Mouse (Mus musculus) cerebellum, postnatal 10 days (tissue): ENCODE data around the gene Atg7.

Experiments used
- DNase-seq, 2 experiments: peaks; one replicate each; pipeline ENCODE4 v3.0.0; 2021; ENCODE audit warnings: mixed read lengths in 2 of 2

Gene Atg7

GRCm38 (mm10) chr6:114736355-114736754 lies 93.5 kb downstream of the Atg7 start:
- no peak for DNase-seq

GRCm38 (mm10) chr6:114737181-114737580 lies 94.3 kb downstream of the Atg7 start:
- no peak for DNase-seq

- peak; percentile 69 for DNase-seq
These were observed 95.2 kb downstream of the Atg7 start for GRCm38 (mm10) chr6:114737931-114738759.

GRCm38 (mm10) chr6:114738760-114739112 lies 95.8 kb downstream of the Atg7 start:
- no peak for DNase-seq

DNA sequence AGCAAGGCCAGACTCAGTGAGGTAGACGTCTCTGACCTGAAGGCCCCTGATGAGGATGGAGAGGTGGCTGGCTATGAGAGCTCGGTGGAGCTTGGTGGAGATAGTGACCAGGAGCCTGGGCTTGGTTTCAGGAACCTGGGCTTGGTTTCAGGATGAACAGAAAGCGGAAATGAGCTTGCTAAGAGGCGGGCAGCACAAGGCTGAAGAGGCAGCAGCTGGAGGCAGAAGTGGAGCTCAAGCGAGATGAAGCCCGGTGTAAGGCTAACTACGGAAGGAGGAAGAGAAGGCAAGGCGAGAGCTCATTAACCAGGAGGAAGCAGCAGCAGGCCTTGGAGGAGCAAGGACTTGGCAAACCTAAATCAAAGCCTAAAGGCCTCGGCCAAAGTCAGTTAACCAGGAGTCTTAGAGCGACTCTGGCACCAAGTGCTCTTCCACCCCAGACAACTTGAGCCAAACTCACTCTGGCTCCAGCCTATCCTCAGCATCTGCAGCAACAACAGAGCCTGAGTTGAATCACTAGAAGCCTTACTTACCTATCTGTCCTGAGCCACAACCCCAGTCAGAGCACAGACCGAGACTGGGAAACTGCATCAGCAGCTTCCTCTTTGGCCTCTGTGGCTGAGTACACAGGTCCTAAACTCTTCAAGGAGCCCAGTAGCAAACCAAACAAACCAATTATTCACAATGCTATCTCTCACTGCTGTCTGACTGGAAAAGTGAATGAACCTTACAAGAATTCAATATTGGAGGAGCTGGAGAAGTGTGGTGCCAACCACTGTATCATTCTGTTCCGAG lies 99.5 kb downstream of the Atg7 start:
- no peak for DNase-seq

- no peak for DNase-seq
These were observed 100.2 kb downstream of the Atg7 start for GRCm38 (mm10) chr6:114743126-114743525.

- DNase-seq = no peak
These were observed 100.9 kb downstream of the Atg7 start for GRCm38 (mm10) chr6:114743845-114744244.

DNA sequence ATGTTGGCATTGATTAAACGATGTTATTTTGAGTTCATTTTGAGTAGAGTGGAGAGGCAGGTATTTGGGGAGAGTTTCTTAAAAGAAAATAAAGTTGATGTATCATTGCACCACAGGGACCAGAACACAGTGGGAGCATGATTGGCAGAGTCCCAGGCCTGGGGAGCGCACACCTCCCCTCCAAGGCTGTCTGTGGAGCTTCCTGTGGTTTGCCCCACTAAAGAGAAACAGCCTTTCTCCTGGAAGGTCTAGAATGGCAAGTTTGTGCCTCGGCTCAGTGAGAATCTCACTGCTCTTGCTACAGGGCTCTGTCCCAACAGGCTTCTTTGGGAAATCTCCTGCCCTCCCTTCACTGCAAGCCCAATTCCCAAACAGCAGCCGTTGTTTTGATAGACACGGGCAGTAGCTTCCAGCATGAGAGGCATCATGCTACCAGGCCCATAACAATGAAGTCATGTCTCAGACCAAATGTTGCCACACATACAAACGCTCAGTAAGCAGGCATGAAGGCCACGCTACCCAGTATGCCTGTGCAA lies 103.6 kb downstream of the Atg7 start:
- no peak for DNase-seq

- DNase-seq = no peak
These were observed 105.5 kb downstream of the Atg7 start for GRCm38 (mm10) chr6:114748419-114748818.

GRCm38 (mm10) chr6:114748882-114749281 lies 106.0 kb downstream of the Atg7 start:
- DNase-seq = no peak

DNA sequence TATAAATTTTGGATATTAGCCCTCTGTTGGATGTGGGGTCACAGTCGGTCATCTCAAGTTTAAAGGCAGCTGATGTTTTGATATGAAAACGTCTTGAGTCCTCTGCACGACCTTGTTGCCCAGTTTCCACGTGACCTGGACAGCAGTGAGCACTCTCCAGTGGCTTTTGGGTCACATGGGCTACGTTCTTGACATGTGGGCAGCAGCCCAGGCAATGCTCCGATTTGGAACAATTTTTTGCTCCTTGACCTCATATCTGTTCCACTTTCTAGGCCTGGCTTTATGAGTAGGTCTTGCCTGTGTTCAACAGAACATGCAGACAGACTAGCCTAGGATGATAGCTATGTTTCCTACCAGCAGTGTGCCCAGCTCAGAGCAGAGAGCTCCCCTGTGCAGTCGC lies 115.9 kb downstream of the Atg7 start:
- no peak for DNase-seq

GRCm38 (mm10) chr6:114766314-114766713 lies 123.4 kb downstream of the Atg7 start:
- DNase-seq = no peak

- no peak for DNase-seq
These were observed 124.8 kb downstream of the Atg7 start for GRCm38 (mm10) chr6:114767710-114768109.

DNA sequence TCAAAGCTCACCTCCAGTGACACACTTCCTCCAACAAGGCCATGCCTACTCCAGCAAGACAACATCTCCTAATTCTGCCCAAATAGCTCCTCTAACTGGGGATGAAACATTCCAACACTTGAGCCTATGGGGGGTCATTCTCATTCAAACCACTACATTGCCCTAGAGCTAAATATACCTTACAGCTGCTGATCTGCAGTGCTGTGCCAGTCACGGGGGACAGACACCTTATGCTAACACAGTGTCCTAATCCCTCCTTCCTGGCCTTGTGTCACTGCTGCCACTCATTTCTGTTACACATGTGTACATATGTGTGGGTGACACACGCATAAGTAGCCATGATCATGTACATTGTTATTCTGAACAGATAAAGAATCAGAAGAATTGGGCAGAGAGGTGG lies 127.4 kb downstream of the Atg7 start:
- no peak for DNase-seq

GRCm38 (mm10) chr6:114771502-114771901 lies 128.6 kb downstream of the Atg7 start:
- DNase-seq = no peak

GRCm38 (mm10) chr6:114775210-114775609 lies 132.3 kb downstream of the Atg7 start:
- no peak for DNase-seq

DNA sequence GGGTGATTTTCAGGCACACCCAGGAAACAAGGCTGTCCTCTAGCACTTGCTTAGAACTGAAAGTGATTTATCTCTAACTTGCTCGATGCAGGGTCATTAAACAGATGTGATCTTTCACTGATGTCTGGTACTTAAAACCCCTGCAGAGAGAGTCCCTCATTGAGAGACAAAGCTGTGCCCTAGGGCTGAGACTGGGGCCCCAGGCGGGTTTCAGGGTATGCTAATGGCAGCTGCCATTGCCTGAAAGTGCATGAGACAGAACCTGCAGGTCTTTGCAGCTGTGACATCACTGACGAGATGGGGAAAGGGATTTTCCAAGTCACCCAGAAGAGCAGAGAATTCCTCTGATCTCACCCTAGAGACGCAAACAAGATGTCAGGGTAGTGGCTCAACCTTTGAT lies 135.0 kb downstream of the Atg7 start:
- no peak for DNase-seq

DNA sequence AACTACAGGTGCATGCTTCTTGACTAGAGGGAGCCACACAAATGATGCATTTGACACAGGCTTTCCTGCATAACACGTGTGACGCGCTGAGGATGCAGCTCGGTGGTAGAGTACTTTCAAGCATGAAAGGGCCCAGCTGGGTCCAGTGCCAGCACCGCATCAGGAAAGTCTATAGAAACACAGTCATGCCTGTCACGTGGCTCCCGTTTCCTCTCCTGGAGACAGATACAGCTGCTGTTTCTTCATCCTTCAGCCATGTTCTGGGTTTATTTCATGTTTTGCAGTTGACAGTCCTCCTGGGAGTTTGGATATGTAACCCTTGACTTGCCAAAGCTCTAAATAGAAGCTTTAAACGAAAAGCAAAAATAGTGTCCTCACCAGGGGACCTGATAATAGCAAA lies 135.8 kb downstream of the Atg7 start:
- no peak for DNase-seq

- DNase-seq = no peak
These were observed 137.7 kb downstream of the Atg7 start for GRCm38 (mm10) chr6:114780583-114780982.

- peak; percentile 74 to 80 for DNase-seq
These were observed 138.7 kb downstream of the Atg7 start for GRCm38 (mm10) chr6:114781415-114782240.

DNA sequence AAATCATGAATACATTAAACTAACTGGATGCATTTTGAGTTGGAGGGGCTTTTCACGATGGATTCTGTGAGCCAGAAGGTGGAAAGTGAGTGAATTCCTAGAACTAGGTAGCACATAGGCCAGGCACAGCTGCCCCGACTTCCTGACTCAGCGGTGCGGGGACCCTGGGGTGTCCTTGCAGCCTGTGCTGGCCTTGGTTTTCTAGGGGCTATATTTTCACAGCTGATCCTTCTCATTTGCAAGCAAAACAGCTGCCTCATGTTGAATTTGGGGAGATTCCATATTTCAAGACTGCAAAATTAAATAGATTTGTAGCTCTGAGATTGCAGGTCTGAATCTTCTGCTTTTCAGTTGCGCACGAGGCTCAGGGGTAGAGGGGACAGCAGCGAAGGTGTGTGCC lies 139.6 kb downstream of the Atg7 start:
- no peak for DNase-seq

- peak in 1 of 2 experiments; percentile 20 for DNase-seq
These were observed 143.6 kb downstream of the Atg7 start for GRCm38 (mm10) chr6:114786461-114786860.

DNA sequence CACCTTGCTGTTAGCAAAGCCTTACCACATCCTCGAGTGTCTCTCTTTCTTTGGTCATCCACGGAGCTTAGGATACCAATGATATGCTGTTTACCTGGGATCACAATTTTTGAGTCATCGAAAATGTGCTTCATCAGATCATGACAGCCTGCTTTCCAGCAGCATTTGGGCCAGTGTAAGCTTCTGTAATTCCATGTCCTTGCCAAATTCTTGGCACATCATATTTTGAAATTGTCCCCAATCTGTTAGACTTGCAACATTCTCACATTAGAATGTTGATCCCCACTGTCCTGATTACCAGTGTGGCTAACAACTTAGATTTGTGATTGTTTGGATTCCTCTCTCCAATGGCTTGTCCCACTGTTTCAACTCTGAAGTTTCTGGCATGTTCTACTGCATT lies 144.7 kb downstream of the Atg7 start:
- DNase-seq = no peak
